Comparison of ENCODE assay signal across 8 mouse cellular contexts in genomic region chr11:76217390-76217800, GRCm38 (mm10). TPM values are rescaled to one million over a fixed set of nuclear protein-coding genes. Genes with fewer than 3 reads are reported as not detected.
DNase-seq lines count a peak whose midpoint lies in the region; ATAC-seq and TF ChIP-seq lines count a peak whose summit lies in the region.

Gene Dbil5 (plus strand): TSS chr11:76217608.
Gene Gemin4 (minus strand): TSS chr11:76217664.

- in situ Hi-C loops in ES-E14 (cut with MboI; ENCODE audit: low sequenced_read_pairs in 2 of 2, unreplicated experiment in 2 of 2) = no loop called here

- peak within 1 kb of the TSS; percentile 75 to 94 for H3K4me3 ChIP-seq in ES-E14 (ENCODE audit: insufficient read depth in 1 of 2, low read depth in 1 of 2, low read length in 2 of 2, poor library complexity in 1 of 2, severe bottlenecking in 1 of 2)
- peak within 1 kb of the TSS; percentile 88 for H3K4me3 ChIP-seq in forebrain, embryonic 15.5 days
- peak within 1 kb of the TSS; percentile 81 for H3K4me3 ChIP-seq in lung, adult 2 months (replicated peaks; ENCODE audit: extremely low read depth, low read depth, low read length)

- peak within 1 kb of the TSS; percentile 69 for H3K4me2 ChIP-seq in forebrain, embryonic 15.5 days (replicated peaks)

- intact Hi-C loops in heart, postnatal 25 days (cut with DNase I) = loop anchor here (2.0 kb wide), 2 partner anchors 15 to 37 kb away; no protein-coding TSS in a partner anchor

- H3K27ac ChIP-seq in ES-E14 (ENCODE audit: insufficient read depth, low read depth, low read length, poor library complexity, severe bottlenecking) = peak within 1 kb of the TSS; percentile 88
- H3K27ac ChIP-seq in forebrain, embryonic 15.5 days (replicated peaks) = peak within 1 kb of the TSS; percentile 91

- no peaks in the 10 kb centered on the region for H3K9me3 ChIP-seq in ES-E14 (ENCODE audit: control insufficient read depth, insufficient read depth, low read depth, low read length)
- no peaks in the 10 kb centered on the region for H3K9me3 ChIP-seq in forebrain, embryonic 15.5 days

- peak within 1 kb of the TSS; percentile 98 for H3K9ac ChIP-seq in ES-E14 (ENCODE audit: insufficient read depth, low read depth, low read length, poor library complexity, severe bottlenecking)
- H3K9ac ChIP-seq in forebrain, embryonic 15.5 days (replicated peaks) = peak within 1 kb of the TSS; percentile 89

- TF ChIP-seq POLR2A in lung, adult 2 months (IDR thresholded peaks at IDR 0.05; ENCODE audit: borderline replicate concordance, extremely low read depth, low read depth, low read length) = peak; percentile 83; the same call in 1 of the 2 replicates

- DNase-seq in ES-E14 (ENCODE audit: low read depth, low spot score) = peak; percentile 99
- peak; percentile 97 for DNase-seq in cerebellum, adult 11-12 months
- peak; percentile 91 for DNase-seq in heart, postnatal 25 days (ENCODE audit: low spot score)
- DNase-seq in layer of hippocampus, adult 18-20 months (ENCODE audit: low spot score in 2 of 2) = peak; percentile 96 to 97
- peak; percentile 95 for DNase-seq in lung, adult 2 months
- peak; percentile 96 for DNase-seq in thymus, adult 18-20 months

- peak; percentile 95 for TF ChIP-seq CTCF in lung, adult 2 months (IDR thresholded peaks at IDR 0.05; ENCODE audit: insufficient read depth, low read length)

- peaks cover 26% of the 10 kb centered on the region for H3K36me3 ChIP-seq in ES-E14 (ENCODE audit: control insufficient read depth, insufficient read depth, low read length, poor library complexity, severe bottlenecking)
- peaks cover 32% of the 10 kb centered on the region for H3K36me3 ChIP-seq in forebrain, embryonic 15.5 days

- WGBS in forebrain, embryonic 15.5 days = under 1% methylated on average over 35 of the region's 35 CpGs
- WGBS in lung, adult 2 months = under 1% methylated on average over 35 of the region's 35 CpGs

- peaks cover 0 to 6% of the 10 kb centered on the region in 2 experiments; a peak in 1 of 4 replicates for H3K4me1 ChIP-seq in ES-E14 (ENCODE audit: control insufficient read depth in 2 of 2, insufficient read depth in 2 of 2, low read length in 2 of 2, poor library complexity in 1 of 2)
- H3K4me1 ChIP-seq in forebrain, embryonic 15.5 days = peaks cover 7% of the 10 kb centered on the region
- H3K4me1 ChIP-seq in lung, adult 2 months (ENCODE audit: control insufficient read depth, insufficient read depth, low read length) = no peaks in the 10 kb centered on the region; the same call in 1 of the 2 replicates

- no peaks in the 10 kb centered on the region for H3K27me3 ChIP-seq in forebrain, embryonic 15.5 days

- ATAC-seq in forebrain, embryonic 15.5 days (replicated peaks) = peak; percentile 99
- ATAC-seq in neutrophil, adult 5-6 weeks (ENCODE audit: extremely low read depth, insufficient number of reproducible peaks, low FRiP score, poor library complexity, severe bottlenecking) = peak; percentile 96

TF ChIP-seq in ES-E14, 5 proteins besides CTCF, POLR2A, EP300 and RAD21:
- TF ChIP-seq MAFK (IDR thresholded peaks at IDR 0.05; ENCODE audit: insufficient read depth, low read depth, low read length) (no peak), ZNF384 (IDR thresholded peaks at IDR 0.05; ENCODE audit: low read depth, low read length) (no peak), HCFC1 (IDR thresholded peaks at IDR 0.05; ENCODE audit: borderline replicate concordance, insufficient read depth, low read length) (peak; percentile 62; the same call in 1 of the 2 replicates), CHD2 (IDR thresholded peaks at IDR 0.05; ENCODE audit: low read depth, low read length) (no peak), ZC3H11A (IDR thresholded peaks at IDR 0.05; ENCODE audit: borderline replicate concordance, low read depth, low read length) (no peak)

RNA-seq across cellular contexts. Expression of gene Dbil5, which starts in this region (rescaled TPM):
- 0.48 and 1.4 TPM in 2 replicates for total RNA-seq in ES-E14 (2012; rRNA removed)
- polyA plus RNA-seq in forebrain, embryonic 15.5 days (2015; fragmentation: Nextera tagmentation; extraction: Ambion mirVana) = not detected in 2 replicates
- not detected for total RNA-seq in heart, postnatal 25 days (2021)
- total RNA-seq in layer of hippocampus, adult 18-20 months (2021) = 1 to 10 TPM in 1 of 2 experiments, not detected in 1; 1.0 TPM
- 0.76 TPM in 1 of 2 replicates, not detected in the other for polyA plus RNA-seq in lung, adult 2 months (2012; rRNA removed)
- total RNA-seq in neutrophil, adult 5-6 weeks (2017) = 2.3 TPM in 1 of 2 replicates, not detected in the other

RNA-seq across cellular contexts. Expression of gene Gemin4, which starts in this region (rescaled TPM):
- 26.1 and 34.0 TPM in 2 replicates for total RNA-seq in ES-E14 (2012; rRNA removed)
- 18.1 and 18.7 TPM in 2 replicates for polyA plus RNA-seq in forebrain, embryonic 15.5 days (2015; fragmentation: Nextera tagmentation; extraction: Ambion mirVana)
- total RNA-seq in heart, postnatal 25 days (2021) = 1 to 10 TPM; 1.4 to 3.2 TPM
- total RNA-seq in layer of hippocampus, adult 18-20 months (2021) = 1 to 10 TPM; 7.5 to 8.7 TPM
- polyA plus RNA-seq in lung, adult 2 months (2012; rRNA removed) = 5.7 and 6.6 TPM in 2 replicates
- total RNA-seq in neutrophil, adult 5-6 weeks (2017) = 5.2 and 5.4 TPM in 2 replicates

Comparison
In these comparisons a context has a peak if more than half of its experiments do, and no peak if none do; other contexts are left out.
1. Peak in every context shown above with its lines: DNase-seq, ATAC-seq, H3K4me3 ChIP-seq and H3K27ac ChIP-seq.